Mouse (Mus musculus): ENCODE data around the gene Ilf2.

Gene Ilf2

GRCm38 (mm10) chr3:90508950-90509746, 33.2 kb downstream of the Ilf2 start, which contains the start of gene Chtop:
Gene Chtop (minus strand): TSS chr3:90509498.
- DNase-seq (ENCODE audit: low spot score in 2 of 2), result peak; percentile 99 to 100

- no peak for DNase-seq (ENCODE audit: low spot score in 2 of 2)
Observed at GRCm38 (mm10) chr3:90509747-90510123, 33.8 kb downstream of the Ilf2 start.

- DNase-seq (ENCODE audit: low spot score in 2 of 2), result no peak
Observed at GRCm38 (mm10) chr3:90512276-90512675, 36.4 kb downstream of the Ilf2 start.

GRCm38 (mm10) chr3:90512948-90513642, 37.2 kb downstream of the Ilf2 start:
- DNase-seq (ENCODE audit: low spot score in 2 of 2), result no peak

GRCm38 (mm10) chr3:90513796-90514590, 38.1 kb downstream of the Ilf2 start, which contains the start of the genes S100a1 and S100a13:
Gene S100a1 (minus strand): TSS chr3:90514392.
Gene S100a13 (plus strand): TSS chr3:90514435.
- peak; percentile 68 to 85 for DNase-seq (ENCODE audit: low spot score in 2 of 2)

GRCm38 (mm10) chr3:90514691-90515090, 38.8 kb downstream of the Ilf2 start:
- DNase-seq (ENCODE audit: low spot score in 2 of 2), result peak in 1 of 2 experiments; percentile 82

- DNase-seq (ENCODE audit: low spot score in 2 of 2), result peak in 1 of 2 experiments; percentile 38
Observed at GRCm38 (mm10) chr3:90515242-90515641, 39.3 kb downstream of the Ilf2 start.

GRCm38 (mm10) chr3:90515789-90516188, 39.9 kb downstream of the Ilf2 start:
- DNase-seq (ENCODE audit: low spot score in 2 of 2), result no peak

- DNase-seq (ENCODE audit: low spot score in 2 of 2), result no peak
Observed at GRCm38 (mm10) chr3:90517711-90518110, 41.8 kb downstream of the Ilf2 start.

- DNase-seq (ENCODE audit: low spot score in 2 of 2), result peak in 1 of 2 experiments; percentile 62
Observed at GRCm38 (mm10) chr3:90525421-90525820, 49.5 kb downstream of the Ilf2 start.

GRCm38 (mm10) chr3:90526076-90526475, 50.1 kb downstream of the Ilf2 start:
- no peak for DNase-seq (ENCODE audit: low spot score in 2 of 2)

- peak; percentile 69 to 78 for DNase-seq (ENCODE audit: low spot score in 2 of 2)
Observed at GRCm38 (mm10) chr3:90526580-90526979, 50.7 kb downstream of the Ilf2 start, which contains the start of gene S100a14. Gene S100a14 (plus strand): TSS chr3:90526856.

GRCm38 (mm10) chr3:90527291-90527873, 51.5 kb downstream of the Ilf2 start:
- DNase-seq (ENCODE audit: low spot score in 2 of 2), result no peak

- DNase-seq (ENCODE audit: low spot score in 2 of 2), result no peak
Observed at GRCm38 (mm10) chr3:90531713-90532112, 55.8 kb downstream of the Ilf2 start.

- DNase-seq (ENCODE audit: low spot score in 2 of 2), result no peak
Observed at GRCm38 (mm10) chr3:90535446-90535845, 59.5 kb downstream of the Ilf2 start.

- peak; percentile 73 to 87 for DNase-seq (ENCODE audit: low spot score in 2 of 2)
Observed at GRCm38 (mm10) chr3:90537141-90537904, 61.4 kb downstream of the Ilf2 start, which contains the start of gene S100a16. Gene S100a16 (plus strand): TSS chr3:90537254.

GRCm38 (mm10) chr3:90537905-90538296, 62.0 kb downstream of the Ilf2 start:
- DNase-seq (ENCODE audit: low spot score in 2 of 2), result peak in 1 of 2 experiments; percentile 54
